18 mouse cellular contexts compared by ENCODE assay signal in genomic region chr9:48142646-48143045, GRCm38 (mm10).
"Had no signal": no experiment of that assay in that cellular context is flagged by ENCODE, and none has a peak within 500 bp of the region (broad histone marks: within the 10 kb centered on the region; RNA-seq: fewer than 3 reads in every experiment).

No protein-coding gene starts in this region.

- H3K27me3 ChIP-seq: neural tube, embryonic 15.5 days had no signal

- DNase-seq: lung, adult 18-20 months; lung, embryonic 14.5 days; lung, postnatal 10 days; lung, postnatal 4 days; midbrain, embryonic 14.5 days; retina, postnatal 1 day; right cerebral cortex, adult 18-20 months; right cerebral cortex, postnatal 25 days; right cerebral cortex, postnatal 4 days; spleen, adult 18-20 months; thymus, adult 18-20 months; thymus, postnatal 14 days; thymus, postnatal 36 days had no signal

- H3K36me3 ChIP-seq: midbrain, embryonic 10.5 days; midbrain, embryonic 12.5 days; neural tube, embryonic 13.5 days; neural tube, embryonic 15.5 days had no signal

- H3K4me3 ChIP-seq: midbrain, embryonic 10.5 days; midbrain, embryonic 12.5 days; myocyte; neural tube, embryonic 13.5 days; neural tube, embryonic 15.5 days had no signal

- H3K9me3 ChIP-seq: midbrain, embryonic 10.5 days; midbrain, embryonic 12.5 days; neural tube, embryonic 13.5 days; neural tube, embryonic 15.5 days had no signal

- H3K4me2 ChIP-seq: lung, embryonic 14.5 days; midbrain, embryonic 12.5 days; neural tube, embryonic 13.5 days; neural tube, embryonic 15.5 days had no signal

- H3K9ac ChIP-seq: lung, embryonic 14.5 days; midbrain, embryonic 12.5 days; neural tube, embryonic 13.5 days; neural tube, embryonic 15.5 days had no signal

- H3K27ac ChIP-seq: midbrain, embryonic 10.5 days; midbrain, embryonic 12.5 days; neural tube, embryonic 13.5 days; neural tube, embryonic 15.5 days had no signal
